Mouse (Mus musculus) heart, embryonic 16.5 days (tissue): ENCODE results near the gene Lin28a. TPM values are rescaled to one million over a fixed set of nuclear protein-coding genes. Genes with fewer than 3 reads are reported as not detected.

ENCODE experiments used
- ATAC-seq: fragments of 200-750 bp; cut with Nextera tagmentation; replicated peaks from 2 replicates; pipeline ENCODE4 v1.8.0; 2017; ENCODE audit warnings: moderate number of reproducible peaks; ENCODE audit not compliant: insufficient read depth, low FRiP score; ENCODE audit errors: extremely low read depth
- H3K27ac ChIP-seq: fragments of 300-500 bp; sonication (generic); 2 replicates; pipeline ENCODE4 v1.5.1; 2014; ENCODE audit warnings: mild to moderate bottlenecking, low read length, control low read depth, moderate library complexity
- H3K27me3 ChIP-seq: fragments of 300-500 bp; sonication (generic); 2 replicates; pipeline ENCODE4 v1.6.1; 2014; ENCODE audit warnings: low read length, mixed read lengths; ENCODE audit not compliant: control insufficient read depth, insufficient read depth
- H3K36me3 ChIP-seq: fragments of 300-500 bp; sonication (generic); 2 replicates; pipeline ENCODE4 v1.6.1; 2014; ENCODE audit not compliant: control insufficient read depth, insufficient read depth
- H3K4me1 ChIP-seq: fragments of 300-500 bp; sonication (generic); 2 replicates; pipeline ENCODE4 v1.6.1; 2014; ENCODE audit warnings: low read length, mixed read lengths; ENCODE audit not compliant: control insufficient read depth, insufficient read depth
- H3K4me2 ChIP-seq: fragments of 300-500 bp; sonication (generic); 2 replicates; pipeline ENCODE4 v1.6.1; 2014; ENCODE audit warnings: low read depth, mild to moderate bottlenecking, control low read depth, low read length
- H3K4me3 ChIP-seq: fragments of 300-500 bp; sonication (generic); 2 replicates; pipeline ENCODE4 v1.5.1; 2014; ENCODE audit warnings: mild to moderate bottlenecking, control low read depth, low read length
- H3K9ac ChIP-seq: fragments of 300-500 bp; sonication (generic); 2 replicates; pipeline ENCODE4 v1.6.1; 2014; ENCODE audit warnings: low read length, control low read depth
- H3K9me3 ChIP-seq: fragments of 300-500 bp; sonication (generic); replicated peaks from 2 replicates; pipeline ENCODE4 v1.6.1; 2016; ENCODE audit warnings: low read length; ENCODE audit not compliant: control insufficient read depth
- WGBS: fragments of 180-500 bp; shearing (Covaris S2); extraction: QIAGEN DNeasy Blood & Tissue Kit; methylation state at CpG from one replicate; pipeline ENCODE4 v1.1.7; 2014; 5-methylcytosine and 5-hydroxymethylcytosine counted together
- polyA plus RNA-seq: library from polyadenylated mRNA; unstranded; fragments of >200 nt; fragmentation: Nextera tagmentation; extraction: Ambion mirVana; gene quantifications from 2 replicates; pipeline ENCODE4 v1.2.1, GENCODE M21; 2015

The Lin28a gene
- polyA plus RNA-seq, 1 experiment from 2014 or later, result not detected

DNA sequence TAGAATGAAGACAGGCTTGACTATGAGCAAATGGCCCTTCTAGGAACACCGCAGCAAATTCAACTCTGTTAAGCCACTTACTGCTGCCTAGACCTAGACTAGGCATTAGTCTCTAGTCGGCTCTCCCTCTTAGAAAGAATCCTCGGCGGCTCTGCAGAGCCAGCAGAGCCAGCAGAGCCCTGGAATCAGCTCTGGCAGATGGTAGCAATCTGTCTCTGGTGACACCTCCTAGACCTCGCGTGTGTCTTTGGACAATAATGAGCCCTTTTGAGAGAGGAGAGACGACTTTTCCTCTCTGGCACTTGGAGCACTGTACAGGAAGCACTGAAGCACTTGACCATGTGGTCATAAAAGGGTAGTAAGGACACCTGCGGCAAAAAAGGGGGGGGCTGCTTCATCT is 46.9 kb downstream of the Lin28a start:
- H3K4me3 ChIP-seq, result no peak overlapping the region
- no peak overlapping the region for H3K9ac ChIP-seq
- WGBS, result 75% methylated on average over 8 of the region's 8 CpGs
- H3K4me2 ChIP-seq, result no peak overlapping the region
- H3K4me1 ChIP-seq, result peaks cover 14% of the 10 kb centered on the region
- H3K36me3 ChIP-seq, result peaks cover 12% of the 10 kb centered on the region
- H3K9me3 ChIP-seq, result no peaks in the 10 kb centered on the region
- H3K27ac ChIP-seq, result no peak overlapping the region
- no peaks in the 10 kb centered on the region for H3K27me3 ChIP-seq
- no peak for ATAC-seq

DNA sequence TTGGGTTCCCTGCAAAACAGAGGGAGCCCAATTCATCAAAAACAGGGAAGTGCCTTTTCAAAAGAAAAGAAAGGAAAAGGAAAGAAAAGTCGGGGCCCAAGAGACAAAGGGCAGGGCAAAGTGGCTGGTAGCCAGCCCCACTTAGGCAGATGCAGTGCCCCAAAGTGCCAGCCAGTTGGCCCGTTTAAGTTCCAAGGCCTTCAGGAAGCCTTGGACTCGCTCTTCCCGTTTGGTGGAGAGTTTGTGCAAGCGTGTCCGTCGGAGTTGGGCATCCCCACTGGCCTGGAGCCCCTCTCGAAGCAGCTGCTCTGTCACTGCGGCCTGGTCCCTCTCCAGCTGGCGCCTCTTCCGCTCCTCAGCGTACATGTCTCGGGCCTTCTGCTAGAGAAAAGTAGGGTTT is 47.8 kb downstream of the Lin28a start:
- no peak overlapping the region for H3K27ac ChIP-seq
- H3K9me3 ChIP-seq, result no peaks in the 10 kb centered on the region
- 93% methylated on average over 13 of the region's 13 CpGs for WGBS
- H3K9ac ChIP-seq, result no peak overlapping the region
- no peak for ATAC-seq
- H3K36me3 ChIP-seq, result peaks cover 20% of the 10 kb centered on the region
- H3K27me3 ChIP-seq, result no peaks in the 10 kb centered on the region
- no peak overlapping the region for H3K4me2 ChIP-seq
- peaks cover 22% of the 10 kb centered on the region for H3K4me1 ChIP-seq
- no peak overlapping the region for H3K4me3 ChIP-seq

DNA sequence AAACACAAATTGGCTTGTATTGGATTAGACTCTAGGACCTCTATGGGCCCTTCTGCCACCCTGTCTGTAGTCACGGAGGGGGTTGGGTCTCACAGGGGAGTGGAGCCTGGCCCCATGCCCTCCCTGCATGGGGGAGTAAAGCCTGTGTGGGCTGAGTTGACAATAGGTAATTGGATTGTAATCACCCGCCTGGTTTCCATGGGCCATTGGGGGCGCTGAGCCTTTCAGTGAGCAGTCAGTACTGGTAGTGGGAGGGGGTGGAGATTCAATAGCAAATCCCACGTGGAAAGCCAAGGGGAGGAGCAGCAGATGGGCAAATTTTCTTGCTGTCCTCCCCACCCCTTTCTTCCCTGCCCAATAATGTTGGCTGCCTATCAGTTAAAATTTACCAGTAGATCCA is 48.4 kb downstream of the Lin28a start:
- H3K9me3 ChIP-seq, result no peaks in the 10 kb centered on the region
- WGBS, result 57% methylated on average over 4 of the region's 4 CpGs
- H3K36me3 ChIP-seq, result peaks cover 25% of the 10 kb centered on the region
- H3K4me1 ChIP-seq, result peaks cover 26% of the 10 kb centered on the region
- no peak for ATAC-seq
- no peak overlapping the region for H3K9ac ChIP-seq
- H3K4me3 ChIP-seq, result no peak overlapping the region
- no peak overlapping the region for H3K27ac ChIP-seq
- no peak overlapping the region for H3K4me2 ChIP-seq
- H3K27me3 ChIP-seq, result no peaks in the 10 kb centered on the region

DNA sequence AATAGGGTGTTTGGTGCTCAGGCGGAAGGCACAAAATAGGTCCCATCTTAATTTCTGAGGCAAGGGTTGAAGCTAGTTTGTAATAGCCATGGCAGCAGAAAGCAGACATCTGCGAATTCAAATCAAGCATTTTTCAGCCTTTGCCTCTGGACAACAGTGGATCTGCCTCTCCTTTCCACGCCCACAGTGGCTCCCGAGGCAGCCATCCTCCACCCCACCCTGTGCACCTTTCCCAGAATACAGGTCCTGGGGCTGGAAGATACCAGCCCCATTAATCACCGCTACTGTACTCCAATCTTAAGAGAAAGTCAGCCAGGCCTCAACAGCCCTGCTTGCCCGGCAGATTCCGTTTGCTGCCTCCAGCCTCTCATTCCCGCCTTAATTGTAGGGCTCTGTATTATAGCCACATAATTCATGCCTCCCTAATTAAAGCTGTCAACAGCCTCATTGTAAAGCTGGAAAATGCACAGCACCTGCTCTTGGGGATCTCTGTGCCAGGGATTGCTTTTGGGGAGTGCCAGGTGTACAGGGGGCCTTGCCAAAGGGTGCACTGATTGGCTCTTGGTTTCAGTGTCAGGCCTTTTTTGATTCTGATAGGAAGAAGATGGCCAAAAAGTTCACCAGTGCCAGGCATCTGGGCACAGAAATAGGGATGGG is 49.4 kb downstream of the Lin28a start:
- Histone ChIP-seq H3K9ac (no peak overlapping the region; the same call in 1 of the 2 replicates), H3K27ac (peak overlapping the region; percentile 0; the same call in 1 of the 2 replicates), H3K4me2 (peak overlapping the region; percentile 99), H3K27me3 (no peaks in the 10 kb centered on the region), H3K4me1 (peaks cover 21% of the 10 kb centered on the region), H3K9me3 (no peaks in the 10 kb centered on the region), H3K4me3 (no peak overlapping the region), H3K36me3 (peaks cover 28% of the 10 kb centered on the region)
- no peak for ATAC-seq
- WGBS, result 63% methylated on average over 8 of the region's 8 CpGs

DNA sequence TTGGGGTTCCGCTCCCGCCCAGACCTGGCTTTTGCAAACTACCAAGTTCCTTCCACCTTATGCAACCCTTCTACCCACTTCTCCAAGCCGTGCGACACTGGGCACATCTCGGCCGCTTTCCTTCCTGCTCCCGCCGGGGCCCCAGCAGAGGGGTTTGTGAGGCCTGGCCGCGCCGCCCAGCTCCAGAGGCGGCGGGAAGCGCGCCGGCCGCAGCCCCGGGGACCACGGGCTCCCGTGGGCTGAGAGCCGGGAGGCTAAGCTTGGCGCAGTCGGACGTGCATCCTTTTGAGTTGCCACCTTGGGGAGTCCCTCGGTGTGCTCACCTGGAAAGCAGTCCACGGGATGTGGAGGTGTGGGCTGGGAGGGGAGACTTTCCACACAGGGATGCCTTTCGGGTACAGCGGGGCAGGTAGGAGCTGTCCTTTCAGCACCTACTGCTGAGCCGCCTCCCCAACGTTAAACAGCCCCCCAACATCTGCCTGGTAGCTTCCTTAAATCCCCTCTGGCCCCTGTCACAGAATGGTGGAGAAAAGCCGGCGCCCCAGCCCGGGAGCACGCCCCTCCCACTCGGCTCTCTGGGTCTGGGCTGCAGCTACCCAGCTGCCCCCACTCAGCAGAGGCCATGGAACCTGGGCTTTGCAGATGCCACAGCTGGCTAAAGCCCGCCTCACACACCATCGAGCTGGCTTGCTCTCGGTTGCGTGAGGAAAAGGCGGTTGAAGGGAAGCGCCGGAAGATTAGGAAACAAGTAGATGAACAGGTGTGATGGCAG is 50.3 kb downstream of the Lin28a start, which contains the start of gene Hmgn2:
Gene Hmgn2, minus strand, starts transcription at position 501 of the 772 bp plus-strand sequence.
- H3K4me3 ChIP-seq, result peak within 1 kb of the TSS; percentile 87
- peak within 1 kb of the TSS; percentile 99 for H3K4me2 ChIP-seq
- no peaks in the 10 kb centered on the region for H3K9me3 ChIP-seq
- WGBS, result 1% methylated on average over 42 of the region's 42 CpGs
- ATAC-seq, result peak; percentile 66
- H3K36me3 ChIP-seq, result peaks cover 37% of the 10 kb centered on the region
- H3K4me1 ChIP-seq, result peaks cover 21% of the 10 kb centered on the region
- peak within 1 kb of the TSS; percentile 97 for H3K9ac ChIP-seq
- no peaks in the 10 kb centered on the region for H3K27me3 ChIP-seq
- H3K27ac ChIP-seq, result peak within 1 kb of the TSS; percentile 99

DNA sequence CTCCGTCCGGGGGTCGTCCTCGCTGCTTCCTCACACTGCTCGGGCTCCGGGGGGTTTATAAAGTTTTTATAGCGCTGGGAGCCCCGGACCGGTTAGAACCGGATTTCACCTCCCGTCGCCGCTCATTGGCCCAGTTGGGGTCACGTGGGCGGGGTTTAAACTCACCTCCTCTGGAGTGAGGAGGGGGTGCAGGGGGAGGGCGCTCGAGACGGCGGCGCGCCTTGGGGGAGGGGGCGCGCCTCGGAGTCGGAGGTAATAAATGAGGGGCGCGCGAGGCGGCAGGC is 50.8 kb downstream of the Lin28a start:
- no peaks in the 10 kb centered on the region for H3K27me3 ChIP-seq
- peak overlapping the region; percentile 97 for H3K9ac ChIP-seq
- 0% methylated on average over 29 of the region's 29 CpGs for WGBS
- H3K4me1 ChIP-seq, result peaks cover 21% of the 10 kb centered on the region
- H3K27ac ChIP-seq, result peak overlapping the region; percentile 99
- peak; percentile 90 for ATAC-seq
- peaks cover 40% of the 10 kb centered on the region for H3K36me3 ChIP-seq
- peak overlapping the region; percentile 87 for H3K4me3 ChIP-seq
- H3K9me3 ChIP-seq, result no peaks in the 10 kb centered on the region
- H3K4me2 ChIP-seq, result peak overlapping the region; percentile 99

DNA sequence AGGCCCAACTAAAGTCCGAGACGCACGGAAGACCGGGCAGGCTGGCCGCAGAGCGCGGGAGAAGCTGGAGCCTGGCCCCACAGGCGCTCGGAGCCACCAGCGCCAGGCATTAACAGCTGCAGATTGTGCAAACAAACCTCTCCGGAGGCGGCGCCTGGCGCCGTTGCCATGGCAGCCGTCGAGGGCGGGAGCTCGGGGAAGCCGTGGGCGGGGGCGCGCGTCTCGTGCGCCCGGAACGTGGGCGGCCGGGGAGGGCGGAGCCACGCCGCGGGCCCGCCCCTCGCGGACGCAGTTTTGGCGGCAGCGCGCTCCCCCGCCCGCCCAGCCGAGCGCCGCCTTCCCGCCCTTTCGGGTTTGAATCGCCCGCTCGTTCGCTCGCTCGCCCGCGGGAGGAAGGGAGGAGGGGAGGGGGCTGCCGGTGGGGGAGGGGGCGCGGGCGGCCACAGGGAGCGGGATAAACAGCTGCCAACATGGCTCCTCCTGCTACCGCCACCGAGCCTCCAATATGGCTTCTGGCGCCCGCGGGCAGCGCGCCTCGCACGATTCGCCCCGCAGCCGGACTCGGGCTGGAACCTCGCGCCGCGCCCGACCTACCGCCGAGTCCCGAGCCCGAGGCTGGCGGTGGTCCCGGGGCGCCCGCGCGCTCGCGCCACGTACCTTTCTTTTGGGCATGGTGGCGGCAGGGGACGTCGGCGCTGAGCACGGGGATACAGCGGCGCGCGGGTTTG is 51.3 kb downstream of the Lin28a start:
- H3K27me3 ChIP-seq, result no peaks in the 10 kb centered on the region
- H3K27ac ChIP-seq, result peak overlapping the region; percentile 99
- peaks cover 21% of the 10 kb centered on the region for H3K4me1 ChIP-seq
- H3K36me3 ChIP-seq, result peaks cover 39% of the 10 kb centered on the region
- ATAC-seq, result peak; percentile 81
- H3K9ac ChIP-seq, result peak overlapping the region; percentile 97
- no peaks in the 10 kb centered on the region for H3K9me3 ChIP-seq
- peak overlapping the region; percentile 87 for H3K4me3 ChIP-seq
- WGBS, result under 1% methylated on average over 82 of the region's 101 CpGs
- H3K4me2 ChIP-seq, result peak overlapping the region; percentile 99

DNA sequence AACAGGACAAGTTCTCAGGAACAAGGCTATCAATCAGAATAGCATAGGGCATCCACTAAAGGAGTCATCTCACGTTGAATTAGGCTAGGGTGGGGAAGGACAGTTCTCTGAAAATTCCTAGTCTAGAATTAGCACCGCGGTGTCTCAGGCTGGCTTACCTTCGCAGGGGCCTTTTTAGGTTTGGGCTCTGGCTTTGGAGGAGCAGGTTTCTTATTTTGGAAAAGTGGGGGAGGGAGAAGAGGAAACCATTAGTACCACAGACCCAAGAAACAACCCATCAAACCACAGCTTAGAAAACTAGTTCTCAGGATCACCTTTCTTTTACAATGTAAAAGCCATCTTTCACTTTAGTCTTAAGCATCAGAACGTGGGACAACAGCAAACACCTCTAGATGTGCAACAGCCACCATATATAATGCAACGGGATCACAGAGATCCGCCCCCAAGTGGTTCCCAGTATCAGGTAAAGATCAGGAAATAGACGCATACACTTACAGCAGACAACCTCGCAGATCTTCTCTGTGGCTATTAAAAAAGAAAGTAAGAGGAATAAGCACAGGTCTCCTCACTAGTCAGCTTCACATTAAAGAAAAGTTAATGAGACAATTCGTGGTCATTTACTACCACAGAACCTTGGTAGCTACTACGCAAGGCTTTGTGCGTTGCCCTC is 52.2 kb downstream of the Lin28a start:
- Histone ChIP-seq H3K4me2 (peak overlapping the region; percentile 88), H3K4me3 (peak overlapping the region; percentile 87), H3K9me3 (no peaks in the 10 kb centered on the region), H3K9ac (peak overlapping the region; percentile 65), H3K27ac (peak overlapping the region; percentile 57), H3K36me3 (peaks cover 39% of the 10 kb centered on the region), H3K27me3 (no peaks in the 10 kb centered on the region), H3K4me1 (peaks cover 21% of the 10 kb centered on the region)
- ATAC-seq, result no peak
- 30% methylated on average over 12 of the region's 12 CpGs for WGBS
